Mouse (Mus musculus): ENCODE data around the gene Npy5r.

GRCm38 (mm10) chr8:66690402-66690801 is 2.5 kb upstream of the Npy5r start:
- TF ChIP-seq MYOD1 (IDR thresholded peaks at IDR 0.05; ENCODE audit: control insufficient read depth in 1 of 3, insufficient read length in 2 of 3, low read depth in 2 of 3): no peak
- no peak for TF ChIP-seq MAX (IDR thresholded peaks at IDR 0.05; ENCODE audit: low read depth)
- no peak for TF ChIP-seq E2F4 (IDR thresholded peaks at IDR 0.05; ENCODE audit: insufficient read depth)
- TF ChIP-seq TCF3 (IDR thresholded peaks at IDR 0.05; ENCODE audit: insufficient read length, low read depth): no peak
- no peak for TF ChIP-seq CEBPB (IDR thresholded peaks at IDR 0.05; ENCODE audit: insufficient read depth, poor library complexity, severe bottlenecking)
- no peak for TF ChIP-seq POLR2A (IDR thresholded peaks at IDR 0.05; ENCODE audit: insufficient read length, low read depth)
- no peak for TF ChIP-seq REST (IDR thresholded peaks at IDR 0.05; ENCODE audit: insufficient read depth, insufficient read length)
- TF ChIP-seq TCF12 (IDR thresholded peaks at IDR 0.05; ENCODE audit: insufficient read depth, poor library complexity, severe bottlenecking): no peak
- TF ChIP-seq USF1 (IDR thresholded peaks at IDR 0.05; ENCODE audit: low read depth): no peak

Data from myocyte (in vitro differentiated cells).